19 mouse cellular contexts compared by ENCODE assay signal in the genomic region with DNA sequence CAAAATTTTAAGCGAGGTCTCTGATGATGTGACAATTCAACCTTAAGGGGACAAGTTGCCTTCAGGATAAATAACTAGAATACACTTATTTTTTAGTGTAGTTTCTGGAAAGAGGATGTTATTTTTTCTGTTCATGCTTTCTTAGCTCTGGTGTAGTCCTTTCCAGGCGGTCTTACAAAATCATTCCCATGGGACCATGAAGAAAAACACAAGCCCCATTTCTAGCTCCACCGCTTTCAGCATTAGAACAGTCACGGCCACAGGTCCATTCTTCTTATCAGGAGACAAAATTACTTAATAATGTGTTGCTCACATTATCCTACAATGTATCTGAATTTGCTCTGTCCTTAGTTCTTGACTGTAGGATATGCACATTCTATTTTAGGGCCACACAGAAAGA. TPM values are rescaled to one million over a fixed set of nuclear protein-coding genes. Genes with fewer than 3 reads are reported as not detected.
"Had no signal": no experiment of that assay in that cellular context is flagged by ENCODE, and none has a peak within 500 bp of the region (broad histone marks: within the 10 kb centered on the region; RNA-seq: fewer than 3 reads in every experiment).

No protein-coding gene starts in this region.

- DNase-seq: kidney, postnatal 25 days; layer of hippocampus, adult 9-11 months; liver, embryonic 13.5 days; lung, adult 2 months; lung, postnatal 14 days; lung, postnatal 4 days; retina, postnatal 1 day; right cerebral cortex, postnatal 25 days; thymus, adult 18-20 months; thymus, postnatal 36 days had no signal

- ATAC-seq: midbrain, embryonic 16.5 days had no signal

- H3K9me3 ChIP-seq: liver, embryonic 13.5 days; midbrain, embryonic 12.5 days; neural tube, embryonic 13.5 days had no signal

- H3K9ac ChIP-seq: liver, embryonic 13.5 days; midbrain, embryonic 12.5 days; neural tube, embryonic 13.5 days had no signal

- H3K36me3 ChIP-seq: liver, embryonic 13.5 days; midbrain, embryonic 12.5 days; neural tube, embryonic 13.5 days had no signal

- H3K4me2 ChIP-seq: liver, embryonic 13.5 days; midbrain, embryonic 12.5 days; neural tube, embryonic 13.5 days had no signal

- H3K4me3 ChIP-seq: layer of hippocampus, adult 2 months; liver, embryonic 13.5 days; midbrain, embryonic 12.5 days; myocyte; neural tube, embryonic 13.5 days had no signal

- H3K27ac ChIP-seq: kidney, postnatal 0 days; layer of hippocampus, adult 2 months; liver, embryonic 13.5 days; midbrain, embryonic 12.5 days; neural tube, embryonic 13.5 days had no signal

- H3K4me1 ChIP-seq: liver, embryonic 13.5 days; neural tube, embryonic 13.5 days had no signal

- H3K27me3 ChIP-seq: liver, embryonic 13.5 days; midbrain, embryonic 12.5 days; neural tube, embryonic 13.5 days had no signal

RNA-seq across cellular contexts. Expression of a gene that starts 46.2 kb away (rescaled TPM):
- total RNA-seq: megakaryocyte-erythroid progenitor cell, adult 5-6 weeks; monocyte, adult 5-6 weeks; neutrophil, adult 5-6 weeks had no signal
